Mouse (Mus musculus) kidney, embryonic 14.5 days (tissue): Measurements from ENCODE around the gene Exosc8. TPM values are rescaled to one million over a fixed set of nuclear protein-coding genes. Genes with fewer than 3 reads are reported as not detected.
"Not testable (repeated sequence)": the region's sequence is repeated elsewhere in the genome, so short reads cannot be mapped to it uniquely, and the experiment has no call there.

Experiments used
- ATAC-seq: fragments of 200-750 bp; cut with Nextera tagmentation; 2 replicates; pipeline ENCODE4 v1.8.0; 2017; ENCODE audit warnings: moderate number of reproducible peaks, mild to moderate bottlenecking, moderate TSS enrichment, moderate library complexity; ENCODE audit not compliant: low FRiP score, low TSS enrichment
- H3K27ac ChIP-seq: fragments of 300-500 bp; sonication (generic); 2 replicates; pipeline ENCODE4 v1.5.1; 2014; ENCODE audit warnings: low read depth, mild to moderate bottlenecking, low read length, moderate library complexity, mixed read lengths
- H3K27me3 ChIP-seq: fragments of 300-500 bp; sonication (generic); 2 replicates; pipeline ENCODE4 v1.6.1; 2014; ENCODE audit warnings: mild to moderate bottlenecking, low read length; ENCODE audit not compliant: control insufficient read depth, insufficient read depth
- H3K36me3 ChIP-seq: fragments of 300-500 bp; sonication (generic); 2 replicates; pipeline ENCODE4 v1.6.1; 2014; ENCODE audit warnings: low read length, mixed read lengths; ENCODE audit not compliant: control insufficient read depth, insufficient read depth
- H3K4me1 ChIP-seq: fragments of 300-500 bp; sonication (generic); 2 replicates; pipeline ENCODE4 v1.6.1; 2014; ENCODE audit warnings: low read length, mixed read lengths; ENCODE audit not compliant: control insufficient read depth, insufficient read depth
- H3K4me2 ChIP-seq: fragments of 300-500 bp; sonication (generic); replicated peaks from 2 replicates; pipeline ENCODE4 v1.6.1; 2014; ENCODE audit warnings: low read depth, mild to moderate bottlenecking, low read length
- H3K4me3 ChIP-seq: fragments of 300-500 bp; sonication (generic); 2 replicates; pipeline ENCODE4 v1.5.1; 2014; ENCODE audit warnings: mild to moderate bottlenecking, low read length
- H3K9ac ChIP-seq: fragments of 300-500 bp; sonication (generic); 2 replicates; pipeline ENCODE4 v1.6.1; 2014; ENCODE audit warnings: low read depth, mild to moderate bottlenecking, low read length, moderate library complexity
- H3K9me3 ChIP-seq: fragments of 300-500 bp; sonication (generic); 2 replicates; pipeline ENCODE4 v1.6.1; 2016; ENCODE audit warnings: low read length; ENCODE audit not compliant: control insufficient read depth
- WGBS: fragments of 180-500 bp; shearing (Covaris S2); extraction: QIAGEN DNeasy Blood & Tissue Kit; methylation state at CpG from one replicate; pipeline ENCODE4 v1.1.7; 2014; 5-methylcytosine and 5-hydroxymethylcytosine counted together
- polyA plus RNA-seq: library from polyadenylated mRNA; unstranded; fragments of >200 nt; fragmentation: Nextera tagmentation; extraction: Ambion mirVana; gene quantifications from 2 replicates; pipeline ENCODE4 v1.2.1, GENCODE M21; 2014

The Exosc8 gene
- polyA plus RNA-seq, 1 experiment from 2014 or later = 185 TPM

- H3K27me3 ChIP-seq = no peaks in the 10 kb centered on the region
- no peak for ATAC-seq
- peaks cover 82% of the 10 kb centered on the region for H3K36me3 ChIP-seq
- WGBS = 91% methylated on average over 2 of the region's 2 CpGs
- no peak overlapping the region for H3K4me2 ChIP-seq
- H3K27ac ChIP-seq = no peak overlapping the region
- no peaks in the 10 kb centered on the region for H3K9me3 ChIP-seq
- no peaks in the 10 kb centered on the region for H3K4me1 ChIP-seq
- H3K4me3 ChIP-seq = no peak overlapping the region
- no peak overlapping the region for H3K9ac ChIP-seq
Measured at GRCm38 (mm10) chr3:54727588-54727987, 7.6 kb downstream of the Exosc8 start.

DNA sequence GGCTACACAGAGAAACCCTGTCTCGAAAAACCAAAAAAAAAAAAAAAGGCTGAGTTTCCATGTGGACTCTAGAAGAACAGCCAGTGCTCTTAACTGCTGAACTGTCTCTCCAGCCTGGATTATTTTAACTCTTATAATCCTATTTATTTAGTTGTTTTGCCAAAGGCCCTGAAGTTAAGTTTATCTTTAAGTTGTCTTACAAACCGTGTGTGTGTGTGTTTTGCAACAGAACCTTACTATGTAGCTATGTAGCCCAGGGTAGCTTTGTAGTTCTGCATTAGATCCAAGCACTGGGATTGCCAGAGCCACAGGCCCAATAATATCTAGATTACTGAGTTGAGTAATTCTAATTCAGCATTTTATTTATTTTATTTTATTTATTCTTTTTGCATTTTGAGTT is 9.8 kb downstream of the Exosc8 start:
- WGBS = 82% methylated on average over 2 of the region's 2 CpGs
- ATAC-seq = no peak
- no peak overlapping the region for H3K4me3 ChIP-seq

DNA sequence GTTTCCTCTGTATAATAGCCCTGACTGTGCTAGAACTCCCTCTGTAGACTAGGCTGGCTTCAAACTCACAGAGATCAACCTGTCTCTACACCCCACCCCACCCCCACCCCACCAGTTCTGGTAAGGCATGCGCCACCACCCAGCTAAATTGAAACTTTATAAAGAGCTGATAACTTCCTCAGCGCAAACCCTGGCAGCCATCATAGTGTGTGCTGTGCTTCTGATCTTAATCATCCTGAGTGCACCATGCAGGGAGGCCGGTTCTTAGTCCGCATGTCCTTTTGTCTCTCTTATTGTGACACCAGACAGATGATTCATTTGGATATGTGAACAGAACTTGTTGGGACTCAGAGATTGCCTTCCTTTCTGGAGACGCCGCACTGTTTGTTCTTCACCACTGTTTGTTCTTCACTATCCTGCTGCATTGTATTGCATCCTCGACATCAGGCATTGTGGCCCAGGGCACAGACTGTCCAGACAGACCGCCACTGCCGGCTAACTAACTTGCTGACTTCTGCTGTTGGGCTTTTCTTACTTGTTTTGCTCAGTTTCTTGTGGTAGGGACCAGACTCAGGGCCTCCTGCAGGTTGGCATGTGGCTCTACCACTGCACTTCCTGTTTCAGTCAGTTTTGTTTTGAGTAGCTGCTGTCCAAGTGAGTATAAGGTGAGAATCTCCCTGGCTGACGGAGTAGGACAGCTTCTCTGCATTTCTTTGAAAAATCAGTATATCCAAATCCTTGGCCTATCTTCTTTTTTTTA is 11.3 kb downstream of the Exosc8 start:
- Histone ChIP-seq H3K4me3 (no peak overlapping the region), H3K9me3 (no peaks in the 10 kb centered on the region), H3K9ac (no peak overlapping the region), H3K4me1 (no peaks in the 10 kb centered on the region), H3K4me2 (no peak overlapping the region), H3K27me3 (no peaks in the 10 kb centered on the region), H3K27ac (no peak overlapping the region), H3K36me3 (peaks cover 77% of the 10 kb centered on the region)
- no peak for ATAC-seq
- 92% methylated on average over 10 of the region's 10 CpGs for WGBS

More for the DNA sequence above, 9.8 kb downstream of the Exosc8 start:
- H3K36me3 ChIP-seq = peaks cover 81% of the 10 kb centered on the region
- no peak overlapping the region for H3K27ac ChIP-seq
- no peak overlapping the region for H3K4me2 ChIP-seq
- H3K9me3 ChIP-seq = no peaks in the 10 kb centered on the region
- H3K27me3 ChIP-seq = no peaks in the 10 kb centered on the region
- H3K4me1 ChIP-seq = no peaks in the 10 kb centered on the region
- H3K9ac ChIP-seq = no peak overlapping the region

DNA sequence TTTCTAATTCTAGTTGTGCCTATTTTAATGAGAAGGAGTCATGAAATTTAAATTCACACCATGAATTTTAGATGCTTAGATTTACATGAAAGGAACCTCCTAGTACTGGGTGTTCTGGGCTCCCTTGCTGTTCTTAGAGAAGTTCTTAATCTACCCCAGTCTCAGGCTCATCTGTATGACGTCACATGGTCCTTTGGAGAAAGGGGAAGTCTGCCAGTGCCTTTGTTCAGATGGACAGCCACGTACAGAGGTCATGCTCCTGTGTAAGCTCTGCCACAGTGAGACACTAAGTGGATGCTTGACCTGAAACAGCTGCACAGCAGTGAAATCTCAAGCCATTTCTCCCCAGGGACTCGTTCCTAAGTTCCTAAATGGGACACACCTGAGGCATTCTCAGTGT is 16.2 kb downstream of the Exosc8 start:
- Histone ChIP-seq H3K9ac (no peak overlapping the region), H3K4me2 (no peak overlapping the region), H3K27ac (no peak overlapping the region), H3K9me3 (no peaks in the 10 kb centered on the region), H3K4me1 (no peaks in the 10 kb centered on the region), H3K4me3 (no peak overlapping the region), H3K27me3 (no peaks in the 10 kb centered on the region), H3K36me3 (peaks cover 86% of the 10 kb centered on the region)
- ATAC-seq = no peak
- 77% methylated on average over 3 of the region's 3 CpGs for WGBS

GRCm38 (mm10) chr3:54717348-54717747 is 17.8 kb downstream of the Exosc8 start:
- no peak overlapping the region for H3K27ac ChIP-seq
- 86% methylated on average over 6 of the region's 6 CpGs for WGBS
- no peaks in the 10 kb centered on the region for H3K27me3 ChIP-seq
- no peak overlapping the region for H3K9ac ChIP-seq
- no peaks in the 10 kb centered on the region for H3K9me3 ChIP-seq
- H3K4me1 ChIP-seq = no peaks in the 10 kb centered on the region
- H3K4me3 ChIP-seq = no peak overlapping the region
- ATAC-seq = no peak
- peaks cover 76% of the 10 kb centered on the region for H3K36me3 ChIP-seq
- H3K4me2 ChIP-seq = no peak overlapping the region

GRCm38 (mm10) chr3:54715461-54715860 is 19.7 kb downstream of the Exosc8 start:
- H3K4me3 ChIP-seq = no peak overlapping the region
- 90% methylated on average over 6 of the region's 6 CpGs for WGBS
- peaks cover 77% of the 10 kb centered on the region for H3K36me3 ChIP-seq

GRCm38 (mm10) chr3:54714253-54714652 is 20.9 kb downstream of the Exosc8 start, which contains the start of gene Gm21958:
Gene Gm21958, minus strand, starts transcription at chr3:54714353.
- Histone ChIP-seq H3K4me3 (no peak within 1 kb of the TSS), H3K27ac (no peak within 1 kb of the TSS), H3K9ac (no peak within 1 kb of the TSS), H3K4me2 (no peak within 1 kb of the TSS), H3K4me1 (no peaks in the 10 kb centered on the region), H3K27me3 (no peaks in the 10 kb centered on the region), H3K36me3 (peaks cover 81% of the 10 kb centered on the region), H3K9me3 (no peaks in the 10 kb centered on the region)
- WGBS = 91% methylated on average over 6 of the region's 6 CpGs
- no peak for ATAC-seq

More at GRCm38 (mm10) chr3:54715461-54715860, 19.7 kb downstream of the Exosc8 start:
- no peaks in the 10 kb centered on the region for H3K4me1 ChIP-seq
- H3K4me2 ChIP-seq = no peak overlapping the region
- no peak for ATAC-seq
- no peaks in the 10 kb centered on the region for H3K27me3 ChIP-seq
- no peaks in the 10 kb centered on the region for H3K9me3 ChIP-seq
- H3K27ac ChIP-seq = no peak overlapping the region
- no peak overlapping the region for H3K9ac ChIP-seq

- H3K4me3 ChIP-seq = no peak overlapping the region
- peaks cover 85% of the 10 kb centered on the region for H3K36me3 ChIP-seq
- H3K9me3 ChIP-seq = no peaks in the 10 kb centered on the region
- 85% methylated on average over 9 of the region's 9 CpGs for WGBS
- H3K4me2 ChIP-seq = no peak overlapping the region
- H3K9ac ChIP-seq = no peak overlapping the region
- no peaks in the 10 kb centered on the region for H3K4me1 ChIP-seq
- no peaks in the 10 kb centered on the region for H3K27me3 ChIP-seq
- no peak for ATAC-seq
- H3K27ac ChIP-seq = no peak overlapping the region
Measured at GRCm38 (mm10) chr3:54708972-54709371, 26.2 kb downstream of the Exosc8 start.

DNA sequence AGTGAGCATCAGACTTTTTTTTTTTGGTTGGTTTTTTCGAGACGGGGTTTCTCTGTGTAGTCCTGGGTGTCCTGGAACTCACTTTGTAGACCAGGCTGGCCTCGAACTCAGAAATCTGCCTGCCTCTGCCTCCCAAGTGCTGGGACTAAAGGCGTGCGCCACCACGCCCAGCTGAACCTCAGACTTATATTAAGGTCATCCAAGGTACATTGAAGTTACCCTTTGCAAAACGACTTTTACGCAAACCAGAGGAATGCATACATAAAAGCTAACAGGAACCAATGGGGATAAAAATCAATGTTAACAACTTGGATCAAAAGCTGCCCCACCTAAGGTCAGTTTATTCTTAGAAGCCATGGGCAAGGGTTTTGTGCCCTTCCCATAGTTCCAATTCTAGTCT is 31.1 kb downstream of the Exosc8 start:
- not testable (repeated sequence) for ATAC-seq, H3K4me2 ChIP-seq, H3K27ac ChIP-seq, H3K9me3 ChIP-seq, H3K9ac ChIP-seq, H3K4me1 ChIP-seq, H3K4me3 ChIP-seq, H3K27me3 ChIP-seq
- H3K36me3 ChIP-seq = peaks cover 82% of the 10 kb centered on the region
- 97% methylated on average over 8 of the region's 8 CpGs for WGBS
